Mouse (Mus musculus) hindbrain, embryonic 14.5 days (tissue): ENCODE data around the gene Zfp1. TPM values are rescaled to one million over a fixed set of nuclear protein-coding genes. Genes with fewer than 3 reads are reported as not detected.

Experiments used
- ATAC-seq: fragments of 200-750 bp; cut with Nextera tagmentation; 2 replicates; pipeline ENCODE4 v1.8.0; 2017; ENCODE audit warnings: moderate number of reproducible peaks, mild to moderate bottlenecking, moderate TSS enrichment, moderate library complexity; ENCODE audit not compliant: low FRiP score
- DNase-seq: peaks from one replicate; pipeline ENCODE4 v3.0.0-alpha.2; 2015; ENCODE audit warnings: low spot score
- H3K27ac ChIP-seq: fragments of 300-500 bp; sonication (generic); 2 replicates; pipeline ENCODE4 v1.5.1; 2014; ENCODE audit warnings: mild to moderate bottlenecking, moderate library complexity
- H3K27me3 ChIP-seq: fragments of 300-500 bp; sonication (generic); 2 replicates; pipeline ENCODE4 v1.6.1; 2014; ENCODE audit warnings: mild to moderate bottlenecking, low read length, mixed read lengths; ENCODE audit not compliant: control insufficient read depth, insufficient read depth
- H3K36me3 ChIP-seq: fragments of 300-500 bp; sonication (generic); replicated peaks from 2 replicates; pipeline ENCODE4 v1.6.1; 2014; ENCODE audit not compliant: control insufficient read depth, insufficient read depth
- H3K4me1 ChIP-seq: fragments of 300-500 bp; sonication (generic); replicated peaks from 2 replicates; pipeline ENCODE4 v1.6.1; 2014; ENCODE audit warnings: antibody characterized with exemption, low read length, mixed read lengths; ENCODE audit not compliant: control insufficient read depth, insufficient read depth
- H3K4me2 ChIP-seq: fragments of 300-500 bp; sonication (generic); replicated peaks from 2 replicates; pipeline ENCODE4 v1.6.1; 2014; ENCODE audit warnings: mild to moderate bottlenecking, moderate library complexity
- H3K4me3 ChIP-seq: fragments of 300-500 bp; sonication (generic); replicated peaks from 2 replicates; pipeline ENCODE4 v1.5.1; 2014; ENCODE audit warnings: mild to moderate bottlenecking, low read length
- H3K9ac ChIP-seq: fragments of 300-500 bp; sonication (generic); 2 replicates; pipeline ENCODE4 v1.6.1; 2014
- H3K9me3 ChIP-seq: fragments of 300-500 bp; sonication (generic); 2 replicates; pipeline ENCODE4 v1.6.1; 2016; ENCODE audit warnings: low read length; ENCODE audit not compliant: control insufficient read depth
- WGBS: fragments of 180-500 bp; shearing (Covaris S2); extraction: QIAGEN DNeasy Blood & Tissue Kit; methylation state at CpG from one replicate; pipeline ENCODE4 v1.1.7; 2014; 5-methylcytosine and 5-hydroxymethylcytosine counted together
- polyA plus RNA-seq: library from polyadenylated mRNA; unstranded; fragments of >200 nt; fragmentation: Nextera tagmentation; extraction: Ambion mirVana; gene quantifications from 2 replicates; pipeline ENCODE4 v1.2.1, GENCODE M21; 2014

Zfp1 gene
- polyA plus RNA-seq, 1 experiment from 2014 or later: 28.3 TPM

DNA sequence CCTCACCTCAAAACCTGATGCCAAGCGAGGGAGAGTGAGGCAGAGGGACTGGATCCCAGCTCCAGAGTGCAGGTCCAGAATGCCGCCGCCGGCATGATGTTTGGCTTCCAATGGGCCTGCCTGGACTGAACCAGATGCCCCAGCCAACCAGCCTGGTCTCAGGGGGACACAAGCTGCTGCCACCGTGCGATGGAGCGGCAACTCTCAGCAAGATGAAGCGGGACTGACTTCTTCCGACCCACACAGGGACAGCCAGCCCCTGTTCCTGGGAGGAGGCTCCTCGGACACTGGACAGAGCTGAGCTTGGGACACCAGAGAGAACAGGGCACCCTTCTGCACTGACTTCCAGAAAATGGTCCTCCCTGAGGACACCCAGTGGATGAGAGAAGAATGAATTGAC lies 20.6 kb upstream of the Zfp1 start:
- H3K36me3 ChIP-seq: peaks cover 50% of the 10 kb centered on the region
- H3K4me1 ChIP-seq: peaks cover 3% of the 10 kb centered on the region; the same call in 1 of the 2 replicates
- WGBS: 51% methylated on average over 10 of the region's 10 CpGs
- no peak for ATAC-seq
- no peaks in the 10 kb centered on the region for H3K27me3 ChIP-seq
- no peak overlapping the region for H3K4me2 ChIP-seq
- H3K27ac ChIP-seq: no peak overlapping the region
- DNase-seq: no peak
- H3K9ac ChIP-seq: no peak overlapping the region
- H3K4me3 ChIP-seq: no peak overlapping the region
- H3K9me3 ChIP-seq: no peaks in the 10 kb centered on the region

DNA sequence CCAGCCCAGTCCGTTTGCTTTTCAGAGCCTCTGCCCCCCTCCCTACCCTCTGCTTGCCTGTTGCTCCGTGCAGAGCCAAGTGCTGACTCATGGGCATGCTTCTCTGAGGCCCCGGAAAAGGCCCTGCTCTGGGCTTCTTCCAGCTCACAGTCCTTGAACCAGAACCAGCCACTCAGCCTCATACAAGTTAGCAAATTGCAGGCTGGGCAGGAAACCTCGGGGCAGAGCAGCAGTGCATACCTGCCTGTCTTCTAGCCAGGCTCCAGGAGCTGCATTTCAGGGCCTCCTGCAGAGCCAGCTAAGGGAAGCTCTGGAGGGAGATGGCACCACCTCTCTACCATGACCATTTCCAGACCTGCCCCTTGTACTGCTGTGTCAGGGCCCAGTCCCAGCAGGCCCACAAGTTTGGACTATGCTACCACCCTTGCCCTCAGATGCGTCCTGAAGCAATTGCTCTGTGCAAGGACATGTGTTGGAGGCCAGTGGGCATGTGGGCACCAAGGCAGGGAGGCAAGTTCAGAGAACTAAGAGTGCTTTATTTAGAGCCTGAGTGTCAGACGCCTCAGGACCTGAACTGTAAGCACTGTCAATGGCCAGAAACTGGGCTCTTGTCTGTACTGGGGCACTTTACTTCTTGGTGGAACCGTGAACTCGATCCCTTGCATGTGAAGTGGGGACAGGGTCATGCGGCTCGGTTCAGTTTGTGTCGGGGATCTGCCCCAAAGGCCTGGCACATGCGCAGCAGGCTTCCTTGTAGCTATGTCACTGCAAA lies 18.9 kb upstream of the Zfp1 start:
- WGBS: 82% methylated on average over 12 of the region's 12 CpGs
- no peak for ATAC-seq
- peaks cover 47% of the 10 kb centered on the region for H3K36me3 ChIP-seq
- H3K4me2 ChIP-seq: no peak overlapping the region
- no peak overlapping the region for H3K27ac ChIP-seq
- H3K27me3 ChIP-seq: no peaks in the 10 kb centered on the region
- H3K4me1 ChIP-seq: 0 out of 2 replicates have a peak, but pooled peaks cover 3% of the 10 kb centered on the region
- H3K9ac ChIP-seq: no peak overlapping the region
- no peak overlapping the region for H3K4me3 ChIP-seq
- H3K9me3 ChIP-seq: no peaks in the 10 kb centered on the region
- no peak for DNase-seq

DNA sequence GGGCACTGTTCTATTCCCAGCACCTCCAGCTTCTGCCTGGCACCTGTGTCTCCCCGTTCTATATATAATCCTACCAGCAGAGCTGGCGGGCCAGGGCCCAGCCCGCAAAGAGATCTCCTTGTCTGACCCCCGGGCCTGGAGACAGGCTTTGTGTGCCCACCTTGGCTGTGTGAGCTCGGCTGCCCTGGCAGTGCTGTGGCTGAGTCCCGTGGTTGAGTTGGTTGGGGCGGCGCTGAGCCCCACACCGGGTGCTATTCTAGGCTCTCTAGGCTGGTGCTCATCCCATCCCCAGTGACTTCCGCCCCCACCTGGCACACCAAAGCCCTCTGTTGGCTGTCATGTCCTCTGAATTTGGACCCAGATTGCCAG lies 18.4 kb upstream of the Zfp1 start:
- H3K9ac ChIP-seq: no peak overlapping the region
- no peaks in the 10 kb centered on the region for H3K27me3 ChIP-seq
- H3K27ac ChIP-seq: no peak overlapping the region
- H3K36me3 ChIP-seq: peaks cover 43% of the 10 kb centered on the region
- no peaks in the 10 kb centered on the region for H3K9me3 ChIP-seq
- WGBS: 92% methylated on average over 10 of the region's 10 CpGs
- ATAC-seq (no peak), DNase-seq (no peak)
- H3K4me2 ChIP-seq: no peak overlapping the region
- 0 out of 2 replicates have a peak, but pooled peaks cover 4% of the 10 kb centered on the region for H3K4me1 ChIP-seq
- H3K4me3 ChIP-seq: no peak overlapping the region

DNA sequence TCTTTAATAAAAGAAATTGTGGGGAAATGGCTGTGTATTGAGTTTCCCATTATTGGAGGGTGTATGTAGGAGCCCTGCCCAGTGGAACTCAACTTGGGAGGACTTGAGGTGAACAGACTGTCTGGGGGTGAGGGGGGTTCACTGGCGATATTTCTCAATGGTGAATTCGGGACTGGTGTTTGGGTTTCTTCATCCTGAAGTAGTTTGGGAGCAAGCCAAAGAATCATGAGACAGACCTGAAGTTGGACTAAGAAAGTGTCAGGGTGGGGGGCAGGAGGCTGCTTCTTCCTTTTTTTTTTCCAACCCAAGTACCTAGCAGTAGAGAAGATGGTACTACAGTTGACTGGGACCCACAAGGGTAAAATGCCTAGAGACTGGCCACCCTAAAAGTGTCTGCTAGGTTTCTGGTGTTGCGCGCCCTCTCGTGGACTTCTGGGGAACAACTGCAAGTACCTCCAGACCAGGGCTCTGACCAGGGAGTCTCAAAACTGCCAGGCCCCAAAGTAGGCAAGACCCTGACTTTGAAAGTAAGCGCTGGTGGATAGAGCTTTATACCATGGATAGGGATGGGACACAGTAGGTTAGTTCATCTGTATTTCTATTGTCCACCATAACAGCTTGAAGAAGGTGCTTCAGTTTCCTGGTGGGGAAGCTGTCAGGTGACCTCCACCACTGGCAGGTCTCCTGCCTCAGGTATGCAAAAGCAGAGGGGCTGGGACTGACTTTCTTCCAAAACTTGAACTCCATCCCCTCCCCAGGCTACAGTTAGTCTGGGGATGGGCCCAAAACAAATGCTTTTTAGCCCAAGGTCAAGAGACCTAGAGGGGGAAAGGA lies 17.3 kb upstream of the Zfp1 start:
- Histone ChIP-seq H3K36me3 (peaks cover 35% of the 10 kb centered on the region), H3K4me1 (0 out of 2 replicates have a peak, but pooled peaks cover 7% of the 10 kb centered on the region), H3K27ac (no peak overlapping the region), H3K4me2 (no peak overlapping the region), H3K9ac (no peak overlapping the region), H3K9me3 (no peaks in the 10 kb centered on the region), H3K4me3 (no peak overlapping the region), H3K27me3 (no peaks in the 10 kb centered on the region)
- ATAC-seq (no peak), DNase-seq (peak; percentile 79)
- WGBS: 40% methylated on average over 6 of the region's 6 CpGs

DNA sequence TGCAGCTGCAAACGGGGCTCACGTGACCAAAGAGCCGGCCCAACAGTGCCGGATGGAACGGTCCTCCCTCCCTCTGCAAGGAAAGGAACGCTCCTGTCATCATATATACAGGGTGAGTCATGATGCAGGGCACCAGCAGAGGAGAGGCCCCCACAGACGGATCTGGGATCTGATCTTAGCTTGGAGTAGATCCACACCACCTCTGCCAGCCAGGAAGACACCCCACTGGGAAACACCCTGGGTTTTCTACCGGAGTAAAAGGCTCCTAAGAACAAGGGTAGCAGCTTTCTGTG lies 16.7 kb upstream of the Zfp1 start:
- H3K9me3 ChIP-seq: no peaks in the 10 kb centered on the region
- H3K9ac ChIP-seq: no peak overlapping the region
- 0 out of 2 replicates have a peak, but pooled peaks cover 4% of the 10 kb centered on the region for H3K4me1 ChIP-seq
- H3K4me2 ChIP-seq: no peak overlapping the region
- ATAC-seq: no peak
- H3K36me3 ChIP-seq: peaks cover 30% of the 10 kb centered on the region
- DNase-seq: no peak
- H3K27me3 ChIP-seq: no peaks in the 10 kb centered on the region
- no peak overlapping the region for H3K4me3 ChIP-seq
- H3K27ac ChIP-seq: no peak overlapping the region
- WGBS: 77% methylated on average over 8 of the region's 8 CpGs

DNA sequence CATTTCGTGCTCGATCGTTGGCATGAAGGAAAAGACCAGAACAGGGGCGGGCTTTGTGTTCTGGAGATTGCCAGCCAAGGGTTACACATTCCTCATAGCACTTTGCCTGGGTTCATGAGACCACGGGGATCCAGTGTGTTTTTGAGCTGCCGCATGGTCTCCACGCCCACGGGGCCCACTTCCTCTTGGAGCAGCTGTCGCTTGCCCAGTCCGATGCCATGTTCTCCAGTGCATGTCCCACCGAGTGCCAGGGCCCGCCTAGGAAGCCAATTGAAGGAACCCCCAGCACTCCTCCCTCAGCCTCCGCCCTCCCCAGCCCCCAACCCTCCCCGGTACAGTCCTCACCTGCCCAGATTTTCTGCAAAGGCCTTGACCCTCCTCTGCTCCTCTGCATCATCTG lies 16.3 kb upstream of the Zfp1 start:
- Histone ChIP-seq H3K4me1 (0 out of 2 replicates have a peak, but pooled peaks cover 4% of the 10 kb centered on the region), H3K27ac (no peak overlapping the region), H3K4me2 (no peak overlapping the region), H3K9me3 (no peaks in the 10 kb centered on the region), H3K27me3 (no peaks in the 10 kb centered on the region), H3K36me3 (peaks cover 25% of the 10 kb centered on the region), H3K4me3 (no peak overlapping the region), H3K9ac (no peak overlapping the region)
- ATAC-seq (no peak), DNase-seq (no peak)
- WGBS: 93% methylated on average over 14 of the region's 14 CpGs

DNA sequence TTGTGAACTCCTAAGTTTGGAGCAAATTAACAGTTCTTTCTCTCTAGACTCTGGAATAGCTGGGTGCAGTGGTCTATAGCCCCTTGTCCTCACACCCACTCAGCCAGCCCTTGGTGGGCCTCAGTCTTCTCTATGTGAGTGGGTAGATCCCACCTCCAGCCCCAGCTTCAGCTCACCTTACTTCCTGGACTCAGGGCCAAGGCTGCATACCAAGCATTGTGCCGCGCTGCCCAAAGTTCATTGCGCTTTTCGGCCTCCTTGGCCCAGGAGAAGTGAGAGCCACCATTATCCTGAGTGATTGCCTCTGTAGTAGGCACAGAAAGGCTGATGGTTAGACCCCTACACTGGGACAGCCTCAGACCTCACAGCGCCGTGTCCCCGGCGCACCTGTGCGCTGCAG lies 15.3 kb upstream of the Zfp1 start:
- WGBS: 98% methylated on average over 9 of the region's 9 CpGs
- Histone ChIP-seq H3K9ac (no peak overlapping the region), H3K36me3 (peaks cover 16% of the 10 kb centered on the region; the same call in 1 of the 2 replicates), H3K4me1 (0 out of 2 replicates have a peak, but pooled peaks cover 4% of the 10 kb centered on the region), H3K27ac (no peak overlapping the region), H3K4me2 (no peak overlapping the region), H3K27me3 (no peaks in the 10 kb centered on the region), H3K4me3 (no peak overlapping the region), H3K9me3 (no peaks in the 10 kb centered on the region)
- DNase-seq: no peak
- no peak for ATAC-seq

DNA sequence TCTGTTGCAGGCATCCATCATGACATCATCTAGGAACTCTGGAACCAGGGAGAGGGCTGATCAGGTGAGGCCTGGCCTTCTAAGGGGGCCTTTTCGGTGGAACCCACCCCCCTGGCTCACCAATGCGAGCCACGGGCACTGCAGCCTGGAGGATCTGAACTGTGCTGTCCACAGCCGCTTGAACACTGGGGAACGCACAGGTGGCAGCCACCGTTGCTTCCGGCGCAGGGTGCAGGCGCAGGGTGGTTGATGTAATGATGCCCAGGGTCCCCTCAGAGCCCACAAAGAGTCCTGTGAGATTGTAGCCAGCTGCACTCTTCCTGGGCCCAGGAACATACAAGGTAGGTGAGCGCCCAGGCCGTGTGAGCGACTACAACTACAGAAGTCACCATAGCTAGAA lies 14.8 kb upstream of the Zfp1 start:
- WGBS: 95% methylated on average over 12 of the region's 12 CpGs
- Histone ChIP-seq H3K4me3 (no peak overlapping the region), H3K27ac (no peak overlapping the region), H3K36me3 (peaks cover 11% of the 10 kb centered on the region; the same call in 1 of the 2 replicates), H3K4me1 (0 out of 2 replicates have a peak, but pooled peaks cover 4% of the 10 kb centered on the region), H3K9ac (no peak overlapping the region), H3K9me3 (no peaks in the 10 kb centered on the region), H3K4me2 (no peak overlapping the region), H3K27me3 (no peaks in the 10 kb centered on the region)
- DNase-seq (no peak), ATAC-seq (no peak)

DNA sequence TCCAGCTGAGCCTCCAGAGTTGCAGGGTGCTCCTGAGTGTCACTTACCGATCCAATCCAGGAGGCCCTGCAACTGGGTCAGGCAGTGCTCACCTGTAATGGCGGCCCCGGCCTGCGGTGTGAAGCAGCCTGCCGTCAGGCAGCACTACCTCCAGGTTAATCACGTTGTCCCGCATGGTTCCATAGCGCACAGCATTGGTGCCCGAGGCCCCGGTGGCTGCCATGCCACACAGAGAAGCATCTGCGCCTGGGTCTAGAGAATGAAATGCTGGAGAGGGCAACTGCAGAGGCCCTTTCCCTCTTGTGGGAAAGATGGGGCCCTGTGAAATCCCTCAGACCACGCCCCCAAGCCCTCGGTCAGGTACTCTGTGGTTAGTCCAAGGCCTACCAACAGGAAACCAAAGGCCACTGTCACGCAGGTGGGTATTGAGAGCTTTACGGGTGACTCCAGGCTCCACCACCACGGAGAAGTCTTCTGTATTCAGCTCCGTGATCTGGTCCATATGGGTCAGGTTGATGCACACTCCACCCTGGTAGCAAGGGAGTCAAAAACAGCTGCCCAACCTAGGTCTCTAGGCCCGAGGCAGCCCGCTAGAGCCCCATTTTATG lies 14.2 kb upstream of the Zfp1 start:
- no peak overlapping the region for H3K9ac ChIP-seq
- H3K27me3 ChIP-seq: no peaks in the 10 kb centered on the region
- ATAC-seq: no peak
- H3K4me3 ChIP-seq: no peak overlapping the region
- DNase-seq: no peak
- 0 out of 2 replicates have a peak, but pooled peaks cover 4% of the 10 kb centered on the region for H3K4me1 ChIP-seq
- 91% methylated on average over 19 of the region's 19 CpGs for WGBS
- H3K36me3 ChIP-seq: 0 out of 2 replicates have a peak, but pooled peaks cover 10% of the 10 kb centered on the region
- H3K4me2 ChIP-seq: no peak overlapping the region
- H3K27ac ChIP-seq: no peak overlapping the region
- no peaks in the 10 kb centered on the region for H3K9me3 ChIP-seq
